Mouse (Mus musculus): ENCODE data around the gene Stk19.

The Stk19 gene

GRCm38 (mm10) chr17:34836856-34837221 lies at the start of gene Stk19, which contains the start of gene Dxo:
Stk19 (minus strand) TSS chr17:34836945.
Dxo (plus strand) TSS chr17:34837019.
- peak; percentile 96 for DNase-seq

GRCm38 (mm10) chr17:34885615-34886014 lies 48.9 kb upstream of the Stk19 start:
- DNase-seq, result no peak

- no peak for DNase-seq
Measured at GRCm38 (mm10) chr17:34884704-34885103, 48.0 kb upstream of the Stk19 start.

GRCm38 (mm10) chr17:34883332-34883731 lies 46.6 kb upstream of the Stk19 start:
- DNase-seq, result no peak

- DNase-seq, result peak; percentile 57
Measured at GRCm38 (mm10) chr17:34881683-34882310, 45.1 kb upstream of the Stk19 start, which contains the start of gene Gm20547. Gm20547 (minus strand) TSS chr17:34882042.

- no peak for DNase-seq
Measured at GRCm38 (mm10) chr17:34881166-34881565, 44.4 kb upstream of the Stk19 start.

GRCm38 (mm10) chr17:34879336-34879879 lies 42.7 kb upstream of the Stk19 start, which contains the start of gene Zbtb12:
Zbtb12 (plus strand) TSS chr17:34879483.
- DNase-seq, result no peak

GRCm38 (mm10) chr17:34874321-34874720 lies 37.6 kb upstream of the Stk19 start:
- DNase-seq, result no peak

- DNase-seq, result no peak
Measured at GRCm38 (mm10) chr17:34865981-34866380, 29.2 kb upstream of the Stk19 start.

- peak; percentile 93 for DNase-seq
Measured at GRCm38 (mm10) chr17:34862416-34863081, 25.8 kb upstream of the Stk19 start, which contains the start of gene Cfb. Cfb (minus strand) TSS chr17:34862518.

GRCm38 (mm10) chr17:34861704-34862415 lies 25.1 kb upstream of the Stk19 start:
- peak; percentile 88 for DNase-seq

- DNase-seq, result no peak
Measured at GRCm38 (mm10) chr17:34860514-34860913, 23.8 kb upstream of the Stk19 start.

GRCm38 (mm10) chr17:34858670-34859069 lies 21.9 kb upstream of the Stk19 start:
- no peak for DNase-seq

GRCm38 (mm10) chr17:34855825-34856224 lies 19.1 kb upstream of the Stk19 start:
- peak; percentile 62 for DNase-seq

GRCm38 (mm10) chr17:34854761-34855160 lies 18.0 kb upstream of the Stk19 start:
- no peak for DNase-seq

- no peak for DNase-seq
Measured at GRCm38 (mm10) chr17:34853511-34853910, 16.8 kb upstream of the Stk19 start.

- DNase-seq, result no peak
Measured at GRCm38 (mm10) chr17:34850517-34851125, 13.9 kb upstream of the Stk19 start.

GRCm38 (mm10) chr17:34849722-34850516 lies 13.2 kb upstream of the Stk19 start, which contains the start of the genes Skiv2l and Nelfe:
Skiv2l (minus strand) TSS chr17:34850210.
Nelfe (plus strand) TSS chr17:34850391.
- DNase-seq, result peak; percentile 98

GRCm38 (mm10) chr17:34847615-34848014 lies 10.9 kb upstream of the Stk19 start:
- DNase-seq, result no peak

GRCm38 (mm10) chr17:34847192-34847591 lies 10.4 kb upstream of the Stk19 start:
- DNase-seq, result no peak

- no peak for DNase-seq
Measured at GRCm38 (mm10) chr17:34844884-34845283, 8.1 kb upstream of the Stk19 start.
